Mouse (Mus musculus) adrenal gland (tissue): ENCODE measurements around the gene Rilp.

Experiments used
- intact Hi-C: fragments of 180-260 bp; cut with DNase I; formaldehyde crosslinking; loops from one replicate; pipeline ENCODE4 v1.15.1; 2025

The Rilp gene

DNA sequence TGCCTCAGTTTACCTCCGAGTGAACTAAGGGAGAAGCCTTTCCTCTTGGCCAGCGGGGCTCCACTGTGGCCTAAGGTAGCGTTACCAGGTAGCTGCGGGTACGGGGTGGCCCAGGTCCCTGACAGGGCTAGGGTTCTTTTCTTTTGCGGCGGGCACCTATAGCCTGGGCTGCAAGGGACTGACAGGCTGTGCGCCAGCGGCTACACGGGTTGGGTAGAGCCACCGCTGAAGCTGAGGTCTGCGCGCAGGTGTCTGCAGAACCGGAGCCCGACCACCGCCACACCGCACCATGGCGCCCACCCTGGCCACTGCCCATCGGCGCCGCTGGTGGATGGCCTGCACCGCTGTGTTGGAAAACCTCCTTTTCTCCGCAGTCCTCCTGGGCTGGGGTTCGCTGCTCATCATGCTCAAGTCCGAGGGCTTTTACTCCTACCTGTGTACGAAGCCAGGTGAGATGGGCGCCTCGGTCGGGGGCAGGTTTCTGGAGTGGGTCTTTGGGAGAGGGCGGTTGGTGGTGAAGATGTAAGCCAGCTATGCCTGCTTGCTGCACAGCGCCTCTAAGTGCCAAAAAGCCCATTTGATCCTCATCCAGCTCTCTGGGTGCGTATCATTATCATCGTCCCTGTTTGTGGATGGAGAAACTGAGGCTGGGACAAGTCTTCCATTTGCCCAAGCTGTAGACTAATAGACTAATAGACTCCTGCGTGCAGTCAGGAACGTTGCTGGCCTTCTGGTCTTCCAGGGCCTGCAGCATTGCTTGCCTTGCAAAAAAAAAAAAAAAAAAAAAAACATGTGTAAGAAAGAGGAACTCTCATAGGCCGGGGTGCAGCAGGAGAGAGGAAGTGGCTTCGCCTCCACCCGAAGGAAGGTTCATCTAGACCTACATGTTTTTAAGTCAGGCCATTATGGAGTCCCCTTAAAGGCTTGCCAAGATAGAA is 22.7 kb downstream of the Rilp start:
- intact Hi-C loops, result no loop called here

DNA sequence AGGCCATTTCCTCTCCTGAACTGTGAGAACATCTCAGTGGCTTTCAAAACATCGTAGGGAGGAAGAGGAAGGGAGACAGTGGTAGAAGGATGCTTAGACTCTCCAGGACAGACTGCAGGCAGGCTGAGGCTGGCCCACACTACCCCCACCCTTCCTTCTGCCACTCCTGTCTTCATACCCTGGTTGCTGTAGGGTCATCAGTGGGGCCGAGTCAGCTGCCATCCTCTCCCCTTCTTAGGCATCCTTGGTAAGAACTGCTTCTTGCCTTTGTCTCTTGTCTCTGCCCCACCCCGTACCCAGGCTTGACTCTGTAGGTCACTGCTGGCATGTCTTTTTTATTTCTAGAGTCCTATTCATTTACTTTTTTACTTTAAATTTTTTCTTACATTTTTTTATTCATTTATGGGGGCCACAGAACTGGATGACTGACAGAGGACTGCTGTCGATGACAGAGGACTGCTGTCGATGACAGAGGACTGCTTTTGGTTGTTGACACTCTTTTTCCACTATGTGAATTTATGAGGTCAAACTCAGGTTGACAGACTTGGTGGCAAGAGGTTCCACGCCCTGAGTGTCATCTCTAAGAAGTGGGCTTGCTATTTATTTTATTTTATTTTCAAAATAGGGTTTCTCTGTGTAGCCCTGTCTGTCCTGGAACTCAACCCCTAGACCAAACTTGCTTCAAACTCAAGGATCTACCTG is 23.6 kb downstream of the Rilp start:
- intact Hi-C loops, result no loop called here

DNA sequence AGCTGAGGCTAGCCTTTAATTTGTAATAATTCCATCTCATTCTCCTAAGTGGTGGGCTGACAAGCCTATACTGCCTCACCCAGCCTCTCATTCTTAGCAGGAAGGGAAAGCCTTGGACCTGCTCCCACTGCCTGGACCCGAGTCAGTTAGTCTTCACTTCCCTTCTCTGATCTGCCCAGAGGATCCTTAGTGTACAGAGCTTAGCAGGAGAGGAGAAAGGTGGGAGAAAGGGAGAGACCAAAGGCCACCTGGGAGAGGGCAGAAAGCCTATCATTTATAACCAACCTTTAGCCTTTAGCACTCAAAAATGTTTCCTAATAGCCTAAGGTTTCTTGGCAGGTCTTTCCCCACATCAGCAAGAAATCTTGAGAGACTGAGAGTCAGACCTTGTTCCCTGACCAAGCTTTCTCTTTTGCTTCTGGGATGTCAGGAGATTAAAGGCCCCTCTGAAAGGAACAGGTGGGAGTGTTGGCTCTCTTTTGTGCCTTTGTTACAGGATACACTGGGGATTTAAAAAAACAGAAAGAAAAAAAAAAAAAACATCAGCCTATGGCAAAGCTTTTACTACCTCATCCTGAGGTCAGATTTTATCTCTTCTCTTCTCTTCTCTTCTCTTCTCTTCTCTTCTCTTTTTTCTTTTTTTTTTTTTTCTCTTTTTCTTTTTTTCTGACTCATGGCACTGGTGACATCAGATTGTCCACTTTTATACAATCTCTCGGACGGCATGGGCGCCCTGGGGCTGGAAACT is 24.6 kb downstream of the Rilp start:
- intact Hi-C loops, result no loop called here

- intact Hi-C loops, result no loop called here
Measured at GRCm38 (mm10) chr11:75535106-75535795, 25.4 kb downstream of the Rilp start.

DNA sequence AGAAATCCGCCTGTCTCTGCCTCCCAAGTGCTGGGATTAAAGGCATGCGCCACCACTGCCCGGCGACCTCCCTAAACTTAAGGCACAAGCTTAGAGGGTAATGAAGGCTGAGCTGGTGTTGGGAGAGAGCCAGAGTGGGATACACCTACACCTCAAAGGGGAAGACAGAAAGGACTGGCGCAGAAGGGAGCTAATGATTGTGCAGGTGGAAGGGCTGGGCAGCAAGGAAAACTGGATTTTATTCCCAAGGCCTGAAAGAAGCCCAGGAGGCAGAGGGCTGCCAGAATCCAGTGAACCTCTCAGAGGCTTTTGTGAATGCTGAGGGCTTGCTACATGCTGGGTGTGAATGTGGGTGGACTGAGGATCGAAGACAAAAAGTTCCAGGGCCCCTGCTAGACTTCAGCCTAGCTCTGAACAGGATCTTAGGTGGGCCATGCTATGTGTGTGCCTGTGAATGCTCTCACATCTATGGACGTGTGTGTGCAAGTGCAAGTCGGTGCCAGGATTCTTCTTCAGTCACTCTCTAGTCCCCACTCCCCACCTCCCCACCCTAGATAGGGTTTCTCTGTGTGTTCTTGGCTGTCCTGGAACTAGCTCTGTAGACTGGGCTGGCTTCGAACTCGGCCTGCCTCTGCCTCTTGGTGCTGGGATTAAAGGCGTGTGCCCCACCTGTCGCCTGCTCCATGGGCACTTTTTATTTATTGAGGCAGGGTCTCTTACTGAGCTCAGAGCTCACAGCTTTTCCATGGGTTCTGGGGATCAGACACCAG is 26.5 kb downstream of the Rilp start:
- intact Hi-C loops, result no loop called here

DNA sequence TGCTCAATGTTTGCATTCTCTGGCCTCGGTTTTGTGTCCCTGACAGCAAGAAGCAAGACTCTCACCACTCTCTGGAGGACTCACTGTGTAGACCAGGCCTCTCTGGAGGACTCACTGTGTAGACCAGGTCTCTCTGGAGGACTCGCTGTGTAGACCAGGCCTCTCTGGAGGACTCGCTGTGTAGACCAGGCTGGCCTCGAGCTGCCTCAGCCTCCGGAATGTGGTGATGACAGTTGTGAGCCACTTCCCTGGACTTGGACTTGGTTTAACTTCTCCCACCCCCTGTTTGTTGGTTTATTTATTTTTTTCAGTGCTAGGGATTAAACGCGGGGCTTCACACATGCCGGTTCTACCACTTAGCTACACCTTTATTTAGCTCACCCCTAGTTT is 27.1 kb downstream of the Rilp start:
- intact Hi-C loops, result no loop called here

DNA sequence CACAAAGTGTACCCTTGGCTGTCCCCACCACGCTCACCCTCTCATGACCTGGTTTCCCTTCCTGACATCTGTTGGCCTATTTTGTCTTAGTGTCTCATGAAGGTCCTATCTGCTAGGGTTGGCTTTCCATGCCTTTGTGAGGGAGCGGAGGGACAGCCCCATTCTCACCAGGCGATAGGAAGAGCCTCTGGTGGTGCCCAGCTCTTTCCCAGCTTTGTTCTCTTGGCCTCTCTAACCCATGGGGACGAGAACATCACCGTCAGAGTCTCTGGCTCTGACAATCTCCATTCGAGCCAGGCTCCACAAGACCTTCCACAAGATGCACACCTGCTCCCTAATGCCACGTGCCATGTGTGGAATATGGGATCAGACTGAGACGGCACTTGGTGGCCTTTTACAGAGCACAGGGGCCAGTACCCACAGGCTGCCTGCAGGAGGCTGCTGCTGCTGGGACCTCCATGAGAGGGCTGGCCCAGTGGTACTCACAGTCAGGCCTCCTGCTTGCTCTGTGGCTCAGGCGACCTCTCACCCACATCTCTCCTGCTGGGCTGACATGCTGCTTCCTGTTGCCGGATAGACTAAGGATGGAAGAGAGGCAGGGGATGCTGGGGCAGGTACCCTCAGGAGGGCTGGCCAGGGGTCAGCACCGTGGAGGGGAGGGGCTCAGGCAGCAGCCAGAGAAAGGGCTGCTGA is 27.7 kb downstream of the Rilp start:
- intact Hi-C loops, result no loop called here

DNA sequence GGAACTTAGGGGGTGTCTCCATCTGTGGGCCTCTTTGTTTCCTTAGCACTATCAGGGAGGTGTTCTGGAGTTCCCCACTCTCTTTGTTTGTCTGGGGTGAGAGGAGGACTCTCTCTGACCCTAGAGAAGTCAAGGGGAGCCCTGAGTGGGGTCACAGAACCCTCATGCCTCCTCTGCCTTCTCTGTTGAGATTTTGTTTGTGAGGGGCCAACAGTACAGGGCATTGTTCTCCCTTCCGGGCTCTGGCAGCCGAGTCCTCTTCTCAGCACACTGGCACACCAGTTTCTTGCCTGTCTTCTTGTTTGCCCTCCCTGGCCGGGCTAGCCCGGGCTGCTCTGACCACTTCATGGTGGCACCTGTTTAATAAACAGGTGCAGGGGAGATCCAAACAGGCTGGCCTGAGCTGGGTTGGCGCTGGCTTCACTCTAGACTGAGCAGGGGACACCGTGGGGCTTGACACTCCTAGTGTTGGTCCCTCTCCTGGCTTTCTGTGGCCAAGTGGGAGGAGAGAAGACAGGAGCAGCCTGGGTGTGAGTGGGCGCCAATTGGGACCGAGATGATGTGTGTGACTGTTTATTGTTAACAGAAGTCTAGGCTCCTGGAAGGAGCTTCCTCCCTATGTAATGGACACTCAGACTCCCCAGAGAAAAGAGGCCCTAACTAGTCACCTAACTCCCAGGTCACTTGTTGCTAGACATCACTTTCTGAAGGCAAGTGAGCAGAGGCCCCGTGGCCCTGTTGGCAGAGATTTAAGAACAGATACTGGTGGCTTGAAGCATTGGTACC is 28.5 kb downstream of the Rilp start:
- intact Hi-C loops, result no loop called here

- intact Hi-C loops, result no loop called here
Measured at GRCm38 (mm10) chr11:75538970-75539299, 29.0 kb downstream of the Rilp start.

DNA sequence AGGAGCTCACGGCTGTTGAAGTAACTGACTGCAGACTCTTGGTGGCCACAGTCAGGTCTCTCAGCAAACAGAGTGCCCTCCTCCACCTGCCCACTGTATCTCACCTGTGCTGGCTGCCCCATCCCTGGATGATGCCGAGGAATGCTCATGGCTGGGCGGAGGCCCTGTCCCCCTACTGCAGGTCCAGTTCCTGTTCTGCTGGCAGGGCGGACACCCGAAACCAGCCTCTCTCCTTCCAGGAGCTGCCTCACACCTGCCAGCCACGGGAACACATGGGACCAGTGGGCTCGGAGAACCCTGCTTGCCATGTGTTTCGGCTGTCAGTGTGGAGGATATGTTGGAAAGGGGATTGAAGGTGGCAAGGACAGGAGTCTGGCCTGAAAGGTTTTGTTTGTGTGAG is 30.3 kb downstream of the Rilp start:
- intact Hi-C loops, result no loop called here

- intact Hi-C loops, result no loop called here
Measured at GRCm38 (mm10) chr11:75540710-75541581, 31.1 kb downstream of the Rilp start.

GRCm38 (mm10) chr11:75544713-75545112 is 34.8 kb downstream of the Rilp start:
- intact Hi-C loops, result no loop called here

- intact Hi-C loops, result no loop called here
Measured at GRCm38 (mm10) chr11:75546057-75546456, 36.2 kb downstream of the Rilp start.

DNA sequence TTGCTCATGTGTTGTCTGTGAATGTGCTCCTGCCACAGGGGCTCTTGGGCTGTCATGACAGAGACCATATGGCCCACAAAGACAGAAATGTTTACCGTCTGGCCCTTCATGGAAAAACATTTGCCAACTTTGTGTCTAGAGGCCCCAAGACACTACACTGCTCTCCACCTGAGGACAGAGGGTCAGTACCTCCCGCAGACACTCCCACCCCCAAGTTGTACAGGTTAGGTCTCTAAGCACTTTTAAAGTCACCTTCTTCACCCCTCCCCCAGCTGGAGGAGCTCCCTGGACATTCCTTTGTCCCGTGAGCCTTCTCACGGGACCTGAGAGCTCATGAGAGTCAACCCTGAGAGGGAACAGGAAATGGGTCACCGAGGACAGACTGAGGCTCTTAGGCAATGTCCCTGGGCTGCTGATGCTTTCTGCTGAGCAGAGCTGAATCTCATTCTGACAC is 39.8 kb downstream of the Rilp start:
- intact Hi-C loops, result no loop called here

GRCm38 (mm10) chr11:75550200-75550946 is 40.5 kb downstream of the Rilp start:
- intact Hi-C loops, result no loop called here

DNA sequence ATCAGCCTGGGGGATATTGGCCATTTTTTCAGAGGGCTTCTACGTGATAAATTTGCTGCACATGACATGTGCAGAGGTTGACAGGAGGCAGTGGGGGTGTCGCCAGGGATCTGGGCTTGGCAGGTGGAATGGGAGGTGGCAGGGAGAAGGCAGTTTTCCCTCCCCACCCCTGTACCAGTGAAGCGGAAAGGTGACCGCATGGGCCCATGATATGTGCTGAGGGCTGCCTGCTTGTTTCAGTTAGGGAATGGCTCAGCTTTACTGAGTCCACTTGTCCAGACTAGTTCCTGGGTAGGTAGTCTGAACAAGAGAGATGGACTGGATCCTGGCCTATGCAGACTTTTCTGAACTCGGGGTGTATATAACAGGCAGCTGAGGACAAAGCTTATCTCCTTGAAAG is 41.4 kb downstream of the Rilp start:
- intact Hi-C loops, result no loop called here

DNA sequence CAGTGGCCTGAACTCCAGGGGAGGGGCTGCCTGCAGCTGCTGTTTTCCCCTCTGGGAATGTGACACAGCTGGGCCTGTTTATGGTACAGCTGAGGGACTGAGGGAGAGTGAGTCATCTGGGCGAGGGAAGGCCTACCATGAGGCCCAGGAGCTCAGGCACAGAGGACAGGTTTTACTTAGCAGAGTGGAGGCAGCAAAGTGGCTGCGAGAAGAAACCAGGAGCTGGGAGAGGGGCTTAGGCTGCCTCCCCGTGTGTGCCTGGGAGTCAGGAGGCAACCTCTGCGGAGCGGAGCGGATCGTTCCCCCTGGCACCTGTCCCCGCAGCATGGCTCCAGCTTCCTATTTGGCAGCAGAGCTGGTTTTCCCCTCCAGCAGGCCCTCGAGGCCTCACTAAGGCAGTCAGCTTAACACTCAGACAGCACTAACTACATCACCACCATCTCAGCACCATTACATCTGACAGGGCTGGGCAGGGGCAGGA is 42.1 kb downstream of the Rilp start:
- intact Hi-C loops, result no loop called here
